Mouse (Mus musculus): ENCODE measurements at regions not wholly inside any gene's neighbourhood (a gene's known extent, or its start where the extent isn't known, plus 50 kb on each side); places are given as distances from the start of the nearest gene placed in this dataset.
"Not testable (repeated sequence)": the region's sequence is repeated elsewhere in the genome, so short reads cannot be mapped to it uniquely, and the experiment has no call there.

GRCm38 (mm10) chr14:90935626-90936025 lies 2464.4 kb upstream of the Pcdh20 start:
- H3K9ac ChIP-seq (ENCODE audit: low read depth, low read length); H3K4me2 ChIP-seq (ENCODE audit: low read depth, low read length); H3K27ac ChIP-seq (replicated peaks; ENCODE audit: low read depth, low read length); DNase-seq (ENCODE audit: low spot score); ATAC-seq (ENCODE audit: low read depth); H3K27me3 ChIP-seq (replicated peaks; ENCODE audit: control insufficient read depth, insufficient read depth, low read length); H3K36me3 ChIP-seq (ENCODE audit: control insufficient read depth, insufficient read depth, low read length); H3K9me3 ChIP-seq (ENCODE audit: control insufficient read depth, low read length); H3K4me1 ChIP-seq (ENCODE audit: control insufficient read depth, insufficient read depth, low read length); H3K4me3 ChIP-seq (ENCODE audit: low read depth, low read length): not testable (repeated sequence)
- 95% methylated on average over 14 of the region's 14 CpGs for WGBS

- H3K4me1 ChIP-seq (ENCODE audit: control insufficient read depth, insufficient read depth, low read length), result no peaks in the 10 kb centered on the region
- ATAC-seq (ENCODE audit: low read depth), result no peak
- H3K4me2 ChIP-seq (ENCODE audit: low read depth, low read length), result no peak overlapping the region
- no peak for DNase-seq (ENCODE audit: low spot score)
- H3K36me3 ChIP-seq (ENCODE audit: control insufficient read depth, insufficient read depth, low read length), result no peaks in the 10 kb centered on the region
- no peaks in the 10 kb centered on the region for H3K9me3 ChIP-seq (ENCODE audit: control insufficient read depth, low read length)
- no peak overlapping the region for H3K4me3 ChIP-seq (ENCODE audit: low read depth, low read length)
- no peak overlapping the region for H3K9ac ChIP-seq (ENCODE audit: low read depth, low read length)
- no peak overlapping the region for H3K27ac ChIP-seq (replicated peaks; ENCODE audit: low read depth, low read length)
- no peaks in the 10 kb centered on the region for H3K27me3 ChIP-seq (replicated peaks; ENCODE audit: control insufficient read depth, insufficient read depth, low read length)
Observed at GRCm38 (mm10) chr14:90905270-90905669, 2434.1 kb upstream of the Pcdh20 start.

GRCm38 (mm10) chr14:90889738-90890137 lies 2418.5 kb upstream of the Pcdh20 start:
- no peaks in the 10 kb centered on the region for H3K27me3 ChIP-seq (replicated peaks; ENCODE audit: control insufficient read depth, insufficient read depth, low read length)
- 56% methylated on average over 6 of the region's 6 CpGs for WGBS
- no peaks in the 10 kb centered on the region for H3K9me3 ChIP-seq (ENCODE audit: control insufficient read depth, low read length)
- no peak overlapping the region for H3K4me3 ChIP-seq (ENCODE audit: low read depth, low read length)
- H3K27ac ChIP-seq (replicated peaks; ENCODE audit: low read depth, low read length), result no peak overlapping the region
- no peak overlapping the region for H3K4me2 ChIP-seq (ENCODE audit: low read depth, low read length)
- peak; percentile 8 for DNase-seq (ENCODE audit: low spot score)
- no peak overlapping the region for H3K9ac ChIP-seq (ENCODE audit: low read depth, low read length)
- no peaks in the 10 kb centered on the region for H3K4me1 ChIP-seq (ENCODE audit: control insufficient read depth, insufficient read depth, low read length)
- ATAC-seq (ENCODE audit: low read depth), result no peak
- H3K36me3 ChIP-seq (ENCODE audit: control insufficient read depth, insufficient read depth, low read length), result no peaks in the 10 kb centered on the region

All from embryonic facial prominence, embryonic 14.5 days (tissue).